Comparison of ENCODE assay signal across 14 mouse cellular contexts in genomic region chr6:136477878-136478277, GRCm38 (mm10).
"Had no signal": no experiment of that assay in that cellular context is flagged by ENCODE, and none has a peak within 500 bp of the region (broad histone marks: within the 10 kb centered on the region; RNA-seq: fewer than 3 reads in every experiment).

No protein-coding gene starts in this region.

- H3K27me3 ChIP-seq: liver, embryonic 15.5 days; midbrain, embryonic 13.5 days; neural tube, embryonic 15.5 days had no signal

- ATAC-seq: hindbrain, embryonic 16.5 days; inflammation-experienced regulatory T-cells, adult 6 months; midbrain, embryonic 13.5 days had no signal

- H3K36me3 ChIP-seq: limb, embryonic 10.5 days; liver, embryonic 15.5 days; midbrain, embryonic 13.5 days; neural tube, embryonic 15.5 days had no signal

- H3K9ac ChIP-seq: liver, embryonic 15.5 days; midbrain, embryonic 13.5 days; neural tube, embryonic 15.5 days had no signal

- DNase-seq: kidney, adult 9 months; lung, postnatal 14 days; right cerebral cortex, postnatal 4 days; spleen, adult 18-20 months; thymus, adult 18-20 months; thymus, postnatal 14 days had no signal

- H3K4me3 ChIP-seq: left cerebral cortex, adult 2 months; limb, embryonic 10.5 days; liver, embryonic 15.5 days; midbrain, embryonic 13.5 days; neural tube, embryonic 15.5 days had no signal

- H3K9me3 ChIP-seq: limb, embryonic 10.5 days; liver, embryonic 15.5 days had no signal

- H3K4me2 ChIP-seq: liver, embryonic 11.5 days; liver, embryonic 15.5 days; midbrain, embryonic 13.5 days; neural tube, embryonic 15.5 days had no signal

- H3K27ac ChIP-seq: left cerebral cortex, adult 2 months; limb, embryonic 10.5 days; liver, embryonic 15.5 days; midbrain, embryonic 13.5 days; neural tube, embryonic 15.5 days had no signal
